Mouse (Mus musculus): Measurements from ENCODE around the gene Ctsd.

DNA sequence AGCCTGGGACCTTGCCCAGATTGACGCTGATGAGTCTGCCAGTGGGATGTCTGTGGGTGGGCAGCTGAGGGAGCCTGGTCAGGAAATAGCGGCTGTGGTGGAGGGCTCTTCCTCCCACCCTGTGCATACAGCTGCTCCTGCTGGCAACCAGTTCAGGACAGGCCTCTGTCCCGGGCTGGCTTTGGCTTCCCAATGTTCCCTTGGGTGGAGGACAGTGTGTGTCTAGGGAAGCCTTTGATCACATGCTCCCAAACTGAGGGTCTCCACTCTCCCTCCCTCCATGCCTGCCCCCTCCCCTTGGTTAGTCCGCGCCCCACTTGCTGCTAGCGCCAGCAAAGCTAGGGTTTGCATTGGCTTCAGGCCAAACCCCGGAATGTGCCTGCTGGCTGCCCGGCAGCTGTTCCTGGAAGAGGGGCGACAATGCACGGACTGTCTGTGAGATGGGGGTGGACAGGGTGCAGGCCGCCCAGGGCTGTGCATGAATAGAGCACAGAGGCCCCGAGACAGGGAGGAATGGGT, 42.4 kb upstream of the Ctsd start:
- TF ChIP-seq POLR2A (IDR thresholded peaks at IDR 0.05; ENCODE audit: low read depth, low read length) (no peak), CTCF (IDR thresholded peaks at IDR 0.05; ENCODE audit: extremely low read depth, insufficient read length, insufficient replicate concordance, low read depth, low read length) (no peak)

All from small intestine, adult 2 months (tissue).